Mouse (Mus musculus) E14TG2a.4 (cell line): ENCODE measurements around the gene Pfas.

Experiments used
- H3K27me3 ChIP-seq: 2 replicates; pipeline ENCODE4 v1.6.1; 2014; ENCODE audit warnings: low read length, control low read depth; ENCODE audit not compliant: insufficient read depth
- H3K36me3 ChIP-seq: 2 replicates; pipeline ENCODE4 v1.6.1; 2014; ENCODE audit warnings: low read length, control low read depth; ENCODE audit not compliant: insufficient read depth
- H3K4me1 ChIP-seq: replicated peaks from 2 replicates; pipeline ENCODE4 v1.6.1; 2014; ENCODE audit warnings: low read depth, low read length, control low read depth
- H3K4me3 ChIP-seq: replicated peaks from 2 replicates; pipeline ENCODE4 v1.5.1; 2014; ENCODE audit warnings: mild to moderate bottlenecking, low read length
- H3K9me3 ChIP-seq: 2 replicates; pipeline ENCODE4 v1.6.1; 2014; ENCODE audit warnings: low read length, control low read depth
- CTCF ChIP-seq: conservative IDR thresholded peaks from 2 replicates; pipeline ENCODE4 v1.5.1; 2014; ENCODE audit warnings: low read length
- NANOG ChIP-seq: IDR thresholded peaks from 2 replicates; pipeline ENCODE4 v1.6.1; 2014; ENCODE audit warnings: borderline replicate concordance, low read length, mixed read lengths
- POU5F1 ChIP-seq: IDR thresholded peaks from 2 replicates; pipeline ENCODE4 v1.6.1; 2014; ENCODE audit warnings: low read length, borderline replicate concordance

Gene Pfas

GRCm38 (mm10) chr11:68957971-68958370 lies 50.3 kb downstream of the Pfas start:
- TF ChIP-seq CTCF (no peak), NANOG (no peak), POU5F1 (no peak)
- H3K9me3 ChIP-seq, result no peaks in the 10 kb centered on the region
- H3K4me1 ChIP-seq, result peaks cover 61% of the 10 kb centered on the region
- peaks cover 39% of the 10 kb centered on the region for H3K27me3 ChIP-seq
- no peak overlapping the region for H3K4me3 ChIP-seq
- no peaks in the 10 kb centered on the region for H3K36me3 ChIP-seq

- H3K4me3 ChIP-seq, result peak within 1 kb of the TSS; percentile 75
- H3K9me3 ChIP-seq, result no peaks in the 10 kb centered on the region
- peaks cover 55% of the 10 kb centered on the region for H3K4me1 ChIP-seq
- TF ChIP-seq CTCF, result no peak
- TF ChIP-seq POU5F1, result no peak
- TF ChIP-seq NANOG, result no peak
- peaks cover 43% of the 10 kb centered on the region for H3K27me3 ChIP-seq
- H3K36me3 ChIP-seq, result no peaks in the 10 kb centered on the region
These were observed 51.0 kb downstream of the Pfas start, which contains the start of gene Arhgef15 for GRCm38 (mm10) chr11:68957308-68957707. TSS of gene Arhgef15 (minus strand) at chr11:68957480.

- H3K9me3 ChIP-seq, result no peaks in the 10 kb centered on the region
- peak overlapping the region; percentile 75 for H3K4me3 ChIP-seq
- H3K27me3 ChIP-seq, result peaks cover 48% of the 10 kb centered on the region
- TF ChIP-seq POU5F1, result no peak
- TF ChIP-seq NANOG, result no peak
- TF ChIP-seq CTCF, result no peak
- H3K36me3 ChIP-seq, result no peaks in the 10 kb centered on the region
- peaks cover 49% of the 10 kb centered on the region for H3K4me1 ChIP-seq
These were observed 51.6 kb downstream of the Pfas start for GRCm38 (mm10) chr11:68956697-68957096.

- Histone ChIP-seq H3K36me3 (peaks cover under 1% of the 10 kb centered on the region; the same call in 1 of the 2 replicates), H3K27me3 (peaks cover 54% of the 10 kb centered on the region), H3K4me3 (peak overlapping the region; percentile 75), H3K9me3 (no peaks in the 10 kb centered on the region), H3K4me1 (peaks cover 47% of the 10 kb centered on the region)
- TF ChIP-seq POU5F1 (no peak), CTCF (no peak), NANOG (no peak)
These were observed 52.2 kb downstream of the Pfas start for GRCm38 (mm10) chr11:68956107-68956506.

- no peak for TF ChIP-seq NANOG
- no peak for TF ChIP-seq POU5F1
- no peak for TF ChIP-seq CTCF
- Histone ChIP-seq H3K4me3 (no peak overlapping the region), H3K27me3 (peaks cover 58% of the 10 kb centered on the region), H3K9me3 (no peaks in the 10 kb centered on the region), H3K4me1 (peaks cover 45% of the 10 kb centered on the region), H3K36me3 (peaks cover 4% of the 10 kb centered on the region; the same call in 1 of the 2 replicates)
These were observed 52.8 kb downstream of the Pfas start for GRCm38 (mm10) chr11:68955473-68955872.

- H3K36me3 ChIP-seq, result peaks cover 8% of the 10 kb centered on the region
- H3K4me1 ChIP-seq, result peaks cover 45% of the 10 kb centered on the region
- peaks cover 62% of the 10 kb centered on the region for H3K27me3 ChIP-seq
- TF ChIP-seq NANOG, result 0 out of 2 replicates have a peak, but pooled peaks have one; percentile 8
- TF ChIP-seq CTCF, result no peak
- no peaks in the 10 kb centered on the region for H3K9me3 ChIP-seq
- peak overlapping the region; percentile 80 for H3K4me3 ChIP-seq
These were observed 53.9 kb downstream of the Pfas start for GRCm38 (mm10) chr11:68954408-68954807.

- H3K36me3 ChIP-seq, result peaks cover 8% of the 10 kb centered on the region
- peak overlapping the region; percentile 80 for H3K4me3 ChIP-seq
- no peaks in the 10 kb centered on the region for H3K9me3 ChIP-seq
- TF ChIP-seq NANOG, result no peak
- TF ChIP-seq CTCF, result no peak
- no peak for TF ChIP-seq POU5F1
- H3K4me1 ChIP-seq, result peaks cover 45% of the 10 kb centered on the region
- peaks cover 62% of the 10 kb centered on the region for H3K27me3 ChIP-seq
These were observed 54.4 kb downstream of the Pfas start for GRCm38 (mm10) chr11:68953903-68954302.

- H3K4me3 ChIP-seq, result peak overlapping the region; percentile 63; the same call in 1 of the 2 replicates
- peaks cover 20% of the 10 kb centered on the region for H3K4me1 ChIP-seq
- H3K36me3 ChIP-seq, result peaks cover 20% of the 10 kb centered on the region
- TF ChIP-seq CTCF (no peak), NANOG (no peak), POU5F1 (no peak)
- peaks cover 48% of the 10 kb centered on the region for H3K27me3 ChIP-seq
- H3K9me3 ChIP-seq, result no peaks in the 10 kb centered on the region
These were observed 60.7 kb downstream of the Pfas start for GRCm38 (mm10) chr11:68947542-68947993.
